Mouse (Mus musculus) testis, postnatal 10 days (tissue): ENCODE measurements at regions not wholly inside any gene's neighbourhood (a gene's known extent, or its start where the extent isn't known, plus 50 kb on each side); places are given as distances from the start of the nearest gene placed in this dataset.

ENCODE experiments used
- DNase-seq: peaks from one replicate; pipeline ENCODE4 v3.0.0; 2021; ENCODE audit warnings: low spot score

DNA sequence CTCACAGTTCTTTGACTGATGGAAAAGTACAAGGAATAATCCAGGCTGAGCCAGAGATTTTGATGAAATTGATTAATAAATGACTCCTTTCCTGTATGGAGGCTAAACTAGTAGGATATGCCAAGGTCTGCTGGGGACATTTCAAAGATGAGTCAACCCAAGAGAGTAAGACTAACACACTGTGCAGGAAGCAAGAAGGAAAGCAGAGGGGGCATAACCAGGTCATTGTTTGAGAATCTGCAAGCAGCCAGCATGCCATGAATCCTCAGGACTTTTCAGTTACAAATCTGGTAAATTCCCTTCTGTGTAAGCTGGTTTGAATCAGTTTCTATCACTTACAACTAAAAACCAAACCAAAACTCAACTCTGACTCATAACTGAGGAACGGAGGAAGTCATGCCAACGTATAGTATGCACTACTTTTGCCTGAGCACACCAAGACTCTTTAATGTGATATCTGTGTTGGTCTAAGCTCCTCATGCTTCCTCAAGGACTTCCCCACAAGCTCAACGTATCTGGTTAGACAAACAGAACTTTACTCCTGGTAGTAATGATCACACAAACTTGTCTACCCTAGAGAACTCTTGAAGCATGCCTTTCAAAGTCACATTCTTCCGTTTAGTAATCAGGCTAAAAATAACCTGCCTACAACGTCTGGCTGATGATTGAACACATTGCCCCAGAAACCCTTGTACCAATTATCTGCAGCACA lies 314.0 kb upstream of the Adamts9 start:
- DNase-seq: no peak

DNA sequence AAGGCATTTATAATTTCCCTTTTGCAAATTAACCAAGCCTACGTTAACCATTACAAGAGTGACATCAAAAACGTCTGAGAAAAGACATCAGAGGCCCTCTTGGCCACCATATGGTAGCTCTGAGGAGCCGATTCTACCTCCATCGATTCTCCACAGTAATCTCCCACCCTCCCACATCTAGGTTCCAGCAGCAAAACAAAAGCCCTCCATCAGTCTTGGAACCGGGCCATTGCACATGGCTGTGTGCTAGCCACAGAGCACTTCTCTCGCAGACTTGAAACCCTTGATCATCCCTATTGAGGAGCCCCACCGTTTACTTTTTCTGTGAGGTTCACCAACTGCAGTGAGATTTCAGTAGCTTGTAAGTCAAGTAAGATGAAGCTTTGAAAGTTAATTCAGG lies 310.5 kb upstream of the Adamts9 start:
- no peak for DNase-seq

GRCm38 (mm10) chr6:93248973-93249372 lies 305.7 kb upstream of the Adamts9 start:
- DNase-seq: no peak

- DNase-seq: no peak
Measured at GRCm38 (mm10) chr6:93246498-93247242, 303.4 kb upstream of the Adamts9 start.

DNA sequence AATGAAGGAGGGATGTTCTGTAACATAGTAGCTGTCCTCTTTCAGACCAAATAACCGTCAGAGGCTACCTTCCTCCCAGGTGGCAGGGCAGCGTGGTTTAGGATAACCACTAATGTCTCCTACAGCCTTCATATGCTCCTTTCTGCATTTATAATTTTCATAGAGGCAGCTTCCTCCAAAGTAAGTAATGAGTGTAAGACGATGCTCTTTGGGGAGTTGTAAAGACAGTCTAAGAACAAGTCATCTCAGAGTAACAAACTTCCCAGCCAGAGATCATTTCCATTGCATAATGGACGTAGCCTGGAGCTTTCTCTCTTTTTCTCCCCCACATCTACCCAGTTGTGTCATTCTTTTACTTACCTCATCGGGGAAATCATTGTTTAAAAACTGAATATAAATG lies 292.3 kb upstream of the Adamts9 start:
- no peak for DNase-seq

- DNase-seq: no peak
Measured at GRCm38 (mm10) chr6:93232636-93233035, 289.3 kb upstream of the Adamts9 start.

DNA sequence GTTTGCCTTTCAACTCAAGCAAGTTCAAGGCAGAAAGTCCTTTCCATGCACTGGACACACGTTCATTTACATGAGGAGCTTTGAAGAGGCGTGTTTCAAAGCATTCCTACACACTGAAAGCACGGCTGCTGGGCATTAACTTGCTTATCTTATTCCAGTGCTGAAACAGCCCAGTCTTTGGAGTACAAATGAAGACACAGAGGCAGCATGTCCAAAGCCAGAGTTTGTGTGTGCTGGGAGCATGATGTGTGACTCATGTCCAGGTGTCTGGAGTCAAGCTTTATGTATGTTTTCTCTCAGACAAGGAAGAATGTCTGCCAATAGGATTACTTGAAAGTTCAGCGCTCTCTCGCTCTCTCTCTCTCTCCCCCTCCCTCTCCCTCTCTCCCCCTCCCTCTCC lies 287.2 kb upstream of the Adamts9 start:
- no peak for DNase-seq

- no peak for DNase-seq
Measured at GRCm38 (mm10) chr6:93229320-93229719, 286.0 kb upstream of the Adamts9 start.

GRCm38 (mm10) chr6:93223610-93224550 lies 280.6 kb upstream of the Adamts9 start:
- peak; percentile 46 for DNase-seq

DNA sequence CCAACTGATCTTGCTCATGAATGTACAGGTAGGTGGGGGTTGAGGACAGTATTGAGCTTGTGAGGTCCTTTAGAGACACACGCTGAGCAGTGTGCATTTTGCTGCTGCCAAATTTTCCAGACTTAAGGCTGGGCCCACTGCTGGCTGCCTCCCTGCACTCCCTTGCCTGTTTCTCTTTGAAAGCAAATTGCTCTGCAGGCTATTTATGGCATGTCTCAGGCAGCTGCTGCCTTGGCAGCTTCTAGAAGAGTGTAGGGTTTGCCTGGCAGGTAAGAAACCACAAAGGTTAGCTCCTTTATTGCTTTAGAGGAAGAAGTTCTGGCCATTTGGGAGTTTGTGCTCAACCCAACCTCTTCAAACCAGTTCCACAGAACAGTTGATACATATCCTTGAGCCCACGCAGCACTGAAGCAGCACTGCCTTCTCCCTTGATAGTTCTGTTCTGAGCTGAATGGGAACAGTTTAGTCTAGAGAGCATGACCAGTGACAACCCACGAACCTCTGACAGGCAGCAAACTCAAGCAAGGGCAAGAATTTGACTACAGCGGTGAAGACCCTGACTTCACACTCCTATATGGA lies 274.8 kb upstream of the Adamts9 start:
- no peak for DNase-seq

GRCm38 (mm10) chr6:93200886-93201285 lies 257.6 kb upstream of the Adamts9 start:
- DNase-seq: no peak

- DNase-seq: no peak
Measured at GRCm38 (mm10) chr6:93194741-93195140, 251.4 kb upstream of the Adamts9 start.

- no peak for DNase-seq
Measured at GRCm38 (mm10) chr6:93192980-93193379, 249.7 kb upstream of the Adamts9 start.

DNA sequence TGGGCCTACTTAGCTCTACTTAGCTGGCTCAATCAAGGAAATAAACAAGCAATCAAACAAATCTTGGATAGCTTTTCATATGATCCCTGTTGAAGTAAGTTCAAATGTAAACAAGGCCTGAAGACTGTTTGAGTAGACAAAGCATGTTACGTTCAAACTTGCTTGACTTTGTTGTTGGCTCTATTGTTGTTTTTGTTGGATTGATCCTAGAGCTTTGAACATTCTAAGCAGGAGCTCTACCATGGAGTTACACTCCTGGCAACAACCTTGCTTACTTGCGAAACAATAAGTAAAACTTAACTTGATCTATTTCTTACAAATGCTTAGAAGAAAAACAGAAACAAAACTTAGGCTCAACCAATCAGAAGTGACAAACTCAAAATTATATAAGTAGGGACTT lies 247.7 kb upstream of the Adamts9 start:
- DNase-seq: no peak

- no peak for DNase-seq
Measured at GRCm38 (mm10) chr6:93168526-93168925, 225.2 kb upstream of the Adamts9 start.

DNA sequence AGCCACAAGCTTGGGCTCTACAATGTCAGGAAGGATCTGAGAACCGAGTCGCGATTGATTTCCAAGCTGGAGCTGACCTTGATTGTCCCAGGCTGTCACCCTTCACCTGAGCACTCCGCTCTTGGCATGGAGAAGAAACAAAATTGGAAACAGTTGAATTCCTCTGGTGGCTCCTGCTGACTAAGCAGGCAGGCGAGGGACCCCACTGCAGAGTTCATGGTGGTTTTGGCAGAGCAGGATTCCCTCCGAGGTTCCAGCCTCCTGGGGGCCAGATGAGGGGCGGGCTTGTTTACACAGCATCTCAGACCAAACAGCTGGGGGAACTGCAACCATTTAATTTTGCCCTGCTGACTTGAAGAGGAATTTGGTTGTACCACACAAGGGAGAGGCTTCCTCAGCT lies 224.0 kb upstream of the Adamts9 start:
- DNase-seq: peak; percentile 51

DNA sequence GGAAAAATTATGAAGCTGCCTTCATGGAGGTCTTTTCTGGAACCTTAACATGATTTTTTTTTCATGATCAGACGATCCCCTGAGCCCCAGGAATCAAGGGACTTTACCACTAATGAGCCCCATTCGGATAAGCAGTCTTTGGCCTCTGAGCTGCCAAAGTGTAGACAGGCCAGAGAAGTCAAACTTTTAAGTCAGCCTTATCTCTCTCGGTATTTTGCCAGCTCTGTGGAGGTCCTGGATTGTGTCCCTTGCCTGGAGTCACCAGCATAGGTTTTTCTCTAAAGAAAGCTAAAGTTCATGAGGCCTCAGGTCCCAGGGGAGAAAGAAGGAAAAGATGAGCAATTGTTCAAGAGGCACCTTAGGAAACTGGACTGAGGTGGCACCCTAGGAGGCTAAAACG lies 222.7 kb upstream of the Adamts9 start:
- DNase-seq: no peak

GRCm38 (mm10) chr6:93152431-93153208 lies 209.3 kb upstream of the Adamts9 start:
- DNase-seq: no peak

- DNase-seq: no peak
Measured at GRCm38 (mm10) chr6:93150531-93150930, 207.2 kb upstream of the Adamts9 start.

DNA sequence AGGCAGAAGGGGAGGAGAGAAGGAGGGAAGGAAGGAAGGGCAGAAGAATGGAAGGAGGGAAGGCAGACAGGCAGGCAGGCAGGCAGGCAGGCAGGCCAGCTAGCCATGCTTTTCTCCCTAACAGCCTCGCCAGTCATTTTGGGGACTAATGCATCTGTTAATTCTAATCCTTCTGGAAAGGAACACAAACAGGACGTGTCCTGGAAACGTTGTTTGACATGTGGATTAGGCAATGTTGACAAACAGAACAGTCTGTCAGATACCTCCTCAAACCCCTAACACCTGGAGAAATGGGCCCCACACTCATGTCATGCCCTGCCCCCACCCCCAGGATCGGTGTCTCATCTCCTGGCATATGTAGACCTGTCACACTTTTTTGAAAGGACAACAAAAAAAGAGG lies 206.7 kb upstream of the Adamts9 start:
- DNase-seq: no peak

GRCm38 (mm10) chr6:93140331-93140731 lies 197.0 kb upstream of the Adamts9 start:
- no peak for DNase-seq
